ENCODE assay signal across 8 mouse cellular contexts in the genomic region with DNA sequence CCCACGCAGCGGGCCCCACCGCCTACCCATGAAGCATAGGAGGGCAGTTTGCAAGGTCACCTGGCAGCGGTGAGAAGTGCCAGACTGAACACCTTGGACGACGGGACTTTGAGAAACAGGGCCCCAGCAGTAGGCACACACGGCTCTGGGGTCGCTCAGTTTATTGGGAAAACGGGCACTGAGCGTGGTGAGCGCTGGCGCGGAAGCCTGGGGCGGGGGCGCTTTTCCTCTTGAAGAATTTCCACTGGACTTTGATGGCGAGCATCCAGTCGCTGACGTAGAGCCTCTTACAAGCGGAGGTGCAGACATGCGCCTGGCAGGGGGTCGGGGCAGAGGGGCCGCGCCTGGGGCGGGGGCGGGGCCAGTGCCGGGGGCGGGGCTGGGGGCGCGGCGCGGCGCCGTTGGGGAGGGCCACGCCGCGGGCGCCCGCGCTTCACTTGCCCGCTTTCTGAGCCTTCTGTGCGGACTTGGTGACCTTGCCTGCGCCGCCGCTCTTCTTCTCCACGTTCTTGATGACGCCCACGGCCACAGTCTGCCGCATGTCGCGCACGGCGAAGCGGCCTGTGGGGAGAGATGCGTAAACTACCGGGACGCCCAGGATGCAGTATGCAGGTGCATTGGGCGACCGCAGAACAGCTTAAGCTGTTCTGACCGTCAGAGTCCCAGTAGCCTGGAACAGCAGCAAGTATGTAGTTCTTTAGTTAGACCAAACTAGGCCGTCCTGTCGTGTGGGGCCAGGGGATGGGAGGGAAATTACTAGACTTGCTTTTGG. TPM values are rescaled to one million over a fixed set of nuclear protein-coding genes. Genes with fewer than 3 reads are reported as not detected.
DNase-seq lines count a peak whose midpoint lies in the region; ATAC-seq and TF ChIP-seq lines count a peak whose summit lies in the region.

No protein-coding gene starts in this region.

- H3K9ac ChIP-seq in embryonic facial prominence, embryonic 15.5 days = no peak overlapping the region
- peak overlapping the region; percentile 39; the same call in 1 of the 2 replicates for H3K9ac ChIP-seq in hindbrain, embryonic 14.5 days
- H3K9ac ChIP-seq in liver, adult 2 months (ENCODE audit: low read depth, low read length) = no peak overlapping the region

- peaks cover 12% of the 10 kb centered on the region for H3K4me1 ChIP-seq in embryonic facial prominence, embryonic 15.5 days
- peaks cover 11% of the 10 kb centered on the region for H3K4me1 ChIP-seq in hindbrain, embryonic 14.5 days (replicated peaks; ENCODE audit: control insufficient read depth, insufficient read depth, low read length)
- H3K4me1 ChIP-seq in liver, adult 2 months (ENCODE audit: control insufficient read depth, insufficient read depth, low read length) = peaks cover 7% of the 10 kb centered on the region

- TF ChIP-seq POLR2A in liver, adult 2 months (IDR thresholded peaks at IDR 0.05; ENCODE audit: extremely low read depth, insufficient read depth, low read length) = no peak

- peaks cover 65% of the 10 kb centered on the region for H3K27me3 ChIP-seq in embryonic facial prominence, embryonic 15.5 days
- H3K27me3 ChIP-seq in hindbrain, embryonic 14.5 days (ENCODE audit: control insufficient read depth, insufficient read depth, low read length) = peaks cover 4% of the 10 kb centered on the region; the same call in 1 of the 2 replicates
- no peaks in the 10 kb centered on the region for H3K27me3 ChIP-seq in liver, adult 2 months (ENCODE audit: control insufficient read depth, insufficient read depth, low read length)

- TF ChIP-seq CTCF in liver, adult 2 months (IDR thresholded peaks at IDR 0.05; ENCODE audit: low read depth, low read length) = no peak

- H3K79me2 ChIP-seq in liver, adult 2 months (ENCODE audit: control insufficient read depth, insufficient read depth, low read length) = no peaks in the 10 kb centered on the region

- no peak overlapping the region for H3K27ac ChIP-seq in embryonic facial prominence, embryonic 15.5 days (replicated peaks)
- H3K27ac ChIP-seq in hindbrain, embryonic 14.5 days = no peak overlapping the region
- no peak overlapping the region for H3K27ac ChIP-seq in liver, adult 2 months (replicated peaks; ENCODE audit: insufficient read depth, low read depth, low read length)

- no peaks in the 10 kb centered on the region for H3K36me3 ChIP-seq in embryonic facial prominence, embryonic 15.5 days
- peaks cover 48% of the 10 kb centered on the region for H3K36me3 ChIP-seq in hindbrain, embryonic 14.5 days (replicated peaks; ENCODE audit: control insufficient read depth, insufficient read depth)
- H3K36me3 ChIP-seq in liver, adult 2 months (ENCODE audit: control insufficient read depth, insufficient read depth, low read length) = no peaks in the 10 kb centered on the region

- H3K9me3 ChIP-seq in embryonic facial prominence, embryonic 15.5 days (replicated peaks) = no peaks in the 10 kb centered on the region
- no peaks in the 10 kb centered on the region for H3K9me3 ChIP-seq in hindbrain, embryonic 14.5 days (ENCODE audit: control insufficient read depth, low read length)

- H3K4me2 ChIP-seq in embryonic facial prominence, embryonic 15.5 days (replicated peaks) = peak overlapping the region; percentile 92
- H3K4me2 ChIP-seq in hindbrain, embryonic 14.5 days (replicated peaks) = peak overlapping the region; percentile 72

- no peak for ATAC-seq in embryonic facial prominence, embryonic 15.5 days (ENCODE audit: insufficient number of reproducible peaks, low FRiP score, low TSS enrichment, low read depth)
- peak; percentile 29; the same call in 1 of the 2 replicates for ATAC-seq in hindbrain, embryonic 14.5 days (ENCODE audit: low FRiP score)

- H3K4me3 ChIP-seq in embryonic facial prominence, embryonic 15.5 days (replicated peaks) = peak overlapping the region; percentile 46
- peak overlapping the region; percentile 30 for H3K4me3 ChIP-seq in hindbrain, embryonic 14.5 days (replicated peaks; ENCODE audit: low read length)
- H3K4me3 ChIP-seq in liver, adult 2 months (ENCODE audit: insufficient read depth, low read depth, low read length) = peak overlapping the region; percentile 40; the same call in 1 of the 2 replicates

- DNase-seq in lung, adult 18-20 months = peak; percentile 19 to 20
- no peak for DNase-seq in lung, postnatal 25 days (ENCODE audit: low spot score)
- peak; percentile 50 for DNase-seq in hindbrain, embryonic 14.5 days (ENCODE audit: low spot score)
- DNase-seq in liver, adult 2 months (ENCODE audit: extremely low read depth, low read depth, low spot score) = peak; percentile 12
- peak; percentile 55 for DNase-seq in neural tube, embryonic 10.5 days (ENCODE audit: extremely low spot score, low spot score)
- DNase-seq in ovary, adult 18-20 months (ENCODE audit: low spot score) = no peak
- no peak for DNase-seq in adrenal gland, adult 8-10 months

- WGBS in embryonic facial prominence, embryonic 15.5 days = 1% methylated on average over 57 of the region's 61 CpGs
- 3% methylated on average over 44 of the region's 61 CpGs for WGBS in hindbrain, embryonic 14.5 days
- 3% methylated on average over 42 of the region's 61 CpGs for WGBS in liver, adult 2 months

RNA-seq across cellular contexts. Expression of gene Eef1a2, which starts 9.1 kb away (rescaled TPM):
- 0.21 and 0.25 TPM in 2 replicates for polyA plus RNA-seq in embryonic facial prominence, embryonic 15.5 days (2015; fragmentation: Nextera tagmentation; extraction: Ambion mirVana)
- polyA plus RNA-seq in hindbrain, embryonic 14.5 days (2014; fragmentation: Nextera tagmentation; extraction: Ambion mirVana) = 21.1 and 22.3 TPM in 2 replicates
- 0.34 and 0.74 TPM in 2 replicates for total RNA-seq in liver, adult 2 months (2014; rRNA removed)
- polyA plus RNA-seq in liver, adult 2 months (2012; rRNA removed) = not detected in 2 replicates
- total RNA-seq in adrenal gland, adult 8-10 months (2022) = 10 to 100 TPM; 65.8 to 85.9 (median 68.2) TPM

RNA-seq across cellular contexts. Expression of gene Kcnq2, which starts 12.6 kb away (rescaled TPM):
- 0.39 and 0.42 TPM in 2 replicates for polyA plus RNA-seq in embryonic facial prominence, embryonic 15.5 days (2015; fragmentation: Nextera tagmentation; extraction: Ambion mirVana)
- polyA plus RNA-seq in hindbrain, embryonic 14.5 days (2014; fragmentation: Nextera tagmentation; extraction: Ambion mirVana) = 54.2 and 55.9 TPM in 2 replicates
- 0.07 TPM in 1 of 2 replicates, not detected in the other for total RNA-seq in liver, adult 2 months (2014; rRNA removed)
- not detected in 2 replicates for polyA plus RNA-seq in liver, adult 2 months (2012; rRNA removed)
- 10 to 100 TPM in 2 of 4 experiments, 1 to 10 TPM in 2; 5.8 to 14.8 (median 10.0) TPM for total RNA-seq in adrenal gland, adult 8-10 months (2022)

RNA-seq across cellular contexts. Expression of gene Ppdpf, which starts 39.3 kb away (rescaled TPM):
- polyA plus RNA-seq in embryonic facial prominence, embryonic 15.5 days (2015; fragmentation: Nextera tagmentation; extraction: Ambion mirVana) = 268 and 282 TPM in 2 replicates
- polyA plus RNA-seq in hindbrain, embryonic 14.5 days (2014; fragmentation: Nextera tagmentation; extraction: Ambion mirVana) = 382 and 446 TPM in 2 replicates
- total RNA-seq in liver, adult 2 months (2014; rRNA removed) = 44.4 and 48.4 TPM in 2 replicates
- polyA plus RNA-seq in liver, adult 2 months (2012; rRNA removed) = 181 and 217 TPM in 2 replicates
- 10 to 100 TPM; 66.8 to 74.0 (median 69.9) TPM for total RNA-seq in adrenal gland, adult 8-10 months (2022)

RNA-seq across cellular contexts. Expression of gene Ptk6, which starts 54.9 kb away (rescaled TPM):
- polyA plus RNA-seq in embryonic facial prominence, embryonic 15.5 days (2015; fragmentation: Nextera tagmentation; extraction: Ambion mirVana) = 1.5 and 1.6 TPM in 2 replicates
- polyA plus RNA-seq in hindbrain, embryonic 14.5 days (2014; fragmentation: Nextera tagmentation; extraction: Ambion mirVana) = not detected in 2 replicates
- total RNA-seq in liver, adult 2 months (2014; rRNA removed) = 1.1 and 2.5 TPM in 2 replicates
- polyA plus RNA-seq in liver, adult 2 months (2012; rRNA removed) = 0.81 and 0.83 TPM in 2 replicates
- under 1 TPM in 3 of 4 experiments, not detected in 1; 0.10 to 0.40 (median 0.13) TPM for total RNA-seq in adrenal gland, adult 8-10 months (2022)

Comparison
In these comparisons a context has a peak if more than half of its experiments do, and no peak if none do; other contexts are left out.
1. DNase-seq: peak in lung, adult 18-20 months (2 of 2), hindbrain, embryonic 14.5 days (single experiment), liver, adult 2 months (single experiment) and neural tube, embryonic 10.5 days (single experiment); none in lung, postnatal 25 days (single experiment), ovary, adult 18-20 months (single experiment) and adrenal gland, adult 8-10 months (single experiment).
2. RNA of gene Eef1a2, which starts 9.1 kb away (polyA plus RNA-seq): 21.1 to 22.3 TPM in hindbrain, embryonic 14.5 days; 0.21 to 0.25 TPM in embryonic facial prominence, embryonic 15.5 days and not detected in liver, adult 2 months; every median in the first group is over 10 times any median in the second.
3. RNA of gene Kcnq2, which starts 12.6 kb away (polyA plus RNA-seq): 54.2 to 55.9 TPM in hindbrain, embryonic 14.5 days; 0.39 to 0.42 TPM in embryonic facial prominence, embryonic 15.5 days and not detected in liver, adult 2 months; every median in the first group is over 10 times any median in the second.
4. Peak in every context shown above with its lines, with median percentiles within 50 percentile points of each other: H3K4me3 ChIP-seq.